Mouse (Mus musculus) midbrain, postnatal 0 days (tissue): ENCODE data around the gene Spcs1. TPM values are rescaled to one million over a fixed set of nuclear protein-coding genes. Genes with fewer than 3 reads are reported as not detected.

Source experiments
- ATAC-seq: fragments of 200-750 bp; cut with Nextera tagmentation; 2 replicates; pipeline ENCODE4 v1.8.0; 2017; ENCODE audit warnings: moderate number of reproducible peaks, mild to moderate bottlenecking, moderate TSS enrichment, moderate library complexity; ENCODE audit not compliant: low FRiP score
- DNase-seq: peaks from one replicate; pipeline ENCODE4 v3.0.0-alpha.2; 2015; ENCODE audit warnings: low spot score
- H3K27ac ChIP-seq: fragments of 300-500 bp; sonication (generic); 2 replicates; pipeline ENCODE4 v1.5.1; 2014; ENCODE audit warnings: low read depth, mild to moderate bottlenecking, low read length, mixed read lengths
- H3K27me3 ChIP-seq: fragments of 300-500 bp; sonication (generic); 2 replicates; pipeline ENCODE4 v1.6.1; 2014; ENCODE audit warnings: low read length, control low read depth, mixed read lengths; ENCODE audit not compliant: insufficient read depth
- H3K36me3 ChIP-seq: fragments of 300-500 bp; sonication (generic); 2 replicates; pipeline ENCODE4 v1.6.1; 2014; ENCODE audit warnings: low read length, control low read depth, mixed read lengths; ENCODE audit not compliant: insufficient read depth
- H3K4me1 ChIP-seq: fragments of 300-500 bp; sonication (generic); 2 replicates; pipeline ENCODE4 v1.6.1; 2014; ENCODE audit warnings: mild to moderate bottlenecking, control low read depth, antibody characterized with exemption, low read length, mixed read lengths; ENCODE audit not compliant: insufficient read depth
- H3K4me2 ChIP-seq: fragments of 300-500 bp; sonication (generic); 2 replicates; pipeline ENCODE4 v1.6.1; 2014; ENCODE audit warnings: low read depth, mild to moderate bottlenecking, low read length, mixed read lengths; ENCODE audit not compliant: poor library complexity, severe bottlenecking
- H3K4me3 ChIP-seq: fragments of 300-500 bp; sonication (generic); 2 replicates; pipeline ENCODE4 v1.5.1; 2014; ENCODE audit warnings: low read depth, mild to moderate bottlenecking, low read length, moderate library complexity
- H3K9ac ChIP-seq: fragments of 300-500 bp; sonication (generic); replicated peaks from 2 replicates; pipeline ENCODE4 v1.6.1; 2014; ENCODE audit warnings: mild to moderate bottlenecking, low read length, moderate library complexity, mixed read lengths; ENCODE audit not compliant: poor library complexity, severe bottlenecking
- H3K9me3 ChIP-seq: fragments of 300-500 bp; sonication (generic); 2 replicates; pipeline ENCODE4 v1.6.1; 2016; ENCODE audit warnings: low read length, control low read depth
- CTCF ChIP-seq: IDR thresholded peaks from 2 replicates; pipeline ENCODE4 v1.5.1; 2016; ENCODE audit warnings: antibody characterized with exemption, mild to moderate bottlenecking
- WGBS: fragments of 180-500 bp; shearing (Covaris S2); extraction: QIAGEN DNeasy Blood & Tissue Kit; methylation state at CpG from one replicate; pipeline ENCODE4 v1.1.7; 2014; 5-methylcytosine and 5-hydroxymethylcytosine counted together
- polyA plus RNA-seq: library from polyadenylated mRNA; unstranded; fragments of >200 nt; fragmentation: Nextera tagmentation; extraction: Ambion mirVana; gene quantifications from 2 replicates; pipeline ENCODE4 v1.2.1, GENCODE M21; 2015
- total RNA-seq: library from RNA; depleted of rRNA; stranded (reverse); fragments of >200 nt; gene quantifications from 2 replicates; pipeline ENCODE4 v1.2.3, GENCODE M21; 2014; rRNA removed

Gene Spcs1
- total RNA-seq (244 and 256 TPM in 2 replicates), polyA plus RNA-seq (408 and 415 TPM in 2 replicates)

DNA sequence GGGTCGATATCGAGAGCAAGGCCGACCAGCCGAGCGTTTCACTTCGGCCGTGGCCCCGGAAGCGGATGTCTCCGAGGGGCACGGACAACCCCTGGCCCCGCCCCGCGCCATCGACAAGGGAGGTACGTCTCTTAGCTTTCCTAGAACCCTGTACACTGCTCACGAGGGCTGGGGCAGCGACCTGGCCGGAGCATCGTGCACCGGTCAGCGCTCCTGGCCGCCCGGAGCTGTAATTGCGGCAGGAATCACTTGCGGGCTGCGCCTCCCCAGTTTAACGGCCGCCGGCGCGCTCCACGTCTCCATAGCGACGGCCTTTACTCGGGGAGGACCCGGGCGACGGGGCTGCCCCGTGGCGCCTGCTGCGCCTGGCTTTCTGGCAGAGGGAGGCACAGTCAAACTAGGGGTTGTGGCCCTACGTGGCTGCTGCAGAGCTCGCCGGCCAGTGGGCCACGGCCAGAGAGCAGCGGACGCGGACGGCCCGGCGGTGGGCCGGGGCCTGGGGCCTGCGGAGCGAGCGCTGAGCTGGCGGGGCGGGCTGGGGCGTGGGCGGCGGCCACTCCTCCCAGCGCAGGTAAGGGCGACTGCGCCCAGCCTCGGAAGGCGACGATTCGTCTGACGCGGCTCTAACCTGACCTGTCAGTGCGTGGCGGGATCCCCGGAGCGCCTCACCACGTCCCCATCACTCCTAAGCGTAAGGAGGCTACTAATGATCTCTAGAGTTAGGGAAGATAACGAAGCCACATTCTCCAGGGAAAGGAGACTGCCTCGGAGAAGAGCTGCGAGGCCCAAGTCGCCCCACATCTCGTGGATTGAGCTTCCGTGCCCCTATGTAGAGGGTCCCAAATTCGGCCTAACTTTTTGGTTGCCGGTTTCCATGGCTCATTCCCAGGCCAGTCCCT lies at the start of gene Spcs1, which contains the start of gene Glt8d1:
Gene Spcs1, minus strand, starts transcription at position 366 of the 899 bp plus-strand sequence.
Gene Glt8d1, plus strand, starts transcription at position 94 of the 899 bp plus-strand sequence.
- Histone ChIP-seq H3K9ac (peak within 1 kb of the TSS; percentile 83), H3K4me3 (peak within 1 kb of the TSS; percentile 79), H3K4me2 (peak within 1 kb of the TSS; percentile 53), H3K4me1 (0 out of 2 replicates have a peak, but pooled peaks cover 3% of the 10 kb centered on the region), H3K36me3 (0 out of 2 replicates have a peak, but pooled peaks cover 2% of the 10 kb centered on the region), H3K27me3 (no peaks in the 10 kb centered on the region), H3K27ac (peak within 1 kb of the TSS; percentile 86), H3K9me3 (no peaks in the 10 kb centered on the region)
- 2% methylated on average over 80 of the region's 84 CpGs for WGBS
- no peak for TF ChIP-seq CTCF
- peak; percentile 78 for DNase-seq
- ATAC-seq: peak; percentile 91

DNA sequence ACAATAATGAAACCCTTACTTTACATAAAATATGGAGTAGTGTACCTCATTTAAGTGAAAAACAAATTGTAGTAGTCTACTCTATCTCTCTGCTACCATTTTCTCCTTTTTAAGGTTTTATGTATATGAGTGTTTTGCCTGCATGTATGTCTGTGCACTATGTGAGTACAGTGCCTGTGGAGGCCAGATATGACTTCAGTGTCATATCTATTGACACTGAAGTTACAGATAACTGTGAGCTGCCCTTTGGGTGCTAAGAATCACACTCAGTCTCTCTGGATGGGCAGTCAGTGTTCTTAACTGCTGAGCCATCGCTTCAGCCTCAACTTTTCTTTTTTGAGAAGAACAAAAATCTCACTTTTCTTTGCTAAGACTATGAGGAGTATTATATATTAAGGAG lies 44.3 kb upstream of the Spcs1 start:
- no peak for ATAC-seq
- no peaks in the 10 kb centered on the region for H3K27me3 ChIP-seq
- no peak overlapping the region for H3K27ac ChIP-seq
- H3K9me3 ChIP-seq: no peaks in the 10 kb centered on the region
- H3K4me3 ChIP-seq: no peak overlapping the region
- H3K4me1 ChIP-seq: no peaks in the 10 kb centered on the region
- no peak overlapping the region for H3K4me2 ChIP-seq
- WGBS: 97% methylated on average over 1 of the region's 1 CpGs
- no peak for DNase-seq
- H3K9ac ChIP-seq: no peak overlapping the region
- no peak for TF ChIP-seq CTCF
- peaks cover 35% of the 10 kb centered on the region for H3K36me3 ChIP-seq

DNA sequence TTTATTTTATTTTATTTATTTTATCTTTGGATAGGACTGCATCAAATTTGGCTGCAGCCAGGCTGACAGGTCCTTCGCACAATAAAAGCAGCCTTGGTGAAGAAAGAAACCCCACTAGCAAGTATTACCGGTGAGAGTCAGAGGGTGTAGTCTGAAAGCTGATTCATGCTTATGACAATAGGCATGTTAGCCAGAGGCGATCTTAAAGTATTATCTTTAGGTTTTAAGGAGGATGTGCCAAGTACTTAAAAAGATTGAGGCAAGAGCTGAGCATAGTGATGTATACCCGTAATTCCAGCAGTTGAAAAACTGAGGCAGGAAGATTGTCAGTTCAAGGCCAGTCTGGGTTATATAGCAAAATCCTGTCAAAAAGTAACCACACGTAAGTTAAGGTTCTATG lies 43.8 kb upstream of the Spcs1 start:
- no peak overlapping the region for H3K4me3 ChIP-seq
- no peak for TF ChIP-seq CTCF
- DNase-seq (no peak), ATAC-seq (no peak)
- H3K4me1 ChIP-seq: no peaks in the 10 kb centered on the region
- H3K4me2 ChIP-seq: no peak overlapping the region
- peaks cover 30% of the 10 kb centered on the region for H3K36me3 ChIP-seq
- H3K9ac ChIP-seq: no peak overlapping the region
- H3K27ac ChIP-seq: no peak overlapping the region
- WGBS: 97% methylated on average over 5 of the region's 5 CpGs
- no peaks in the 10 kb centered on the region for H3K9me3 ChIP-seq
- no peaks in the 10 kb centered on the region for H3K27me3 ChIP-seq

DNA sequence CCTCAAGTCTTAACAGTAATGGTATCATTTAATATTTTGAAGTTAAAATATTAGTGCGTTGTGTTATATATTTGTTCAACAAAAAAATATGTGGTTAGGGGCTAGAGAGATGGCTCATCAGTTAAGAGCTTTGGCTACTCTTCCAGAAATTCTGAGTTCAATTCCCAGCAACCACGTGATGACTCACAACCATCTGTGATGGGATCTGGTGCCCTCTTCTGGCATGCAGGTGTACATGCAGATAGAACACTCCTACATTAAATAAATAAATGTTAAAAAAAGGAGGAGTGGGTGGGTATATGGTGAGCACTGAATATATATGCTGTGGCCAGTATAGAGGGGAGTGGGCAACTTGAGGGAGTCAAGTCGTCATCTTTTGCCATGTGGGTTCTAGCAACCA lies 24.3 kb upstream of the Spcs1 start:
- H3K4me2 ChIP-seq: no peak overlapping the region
- peak; percentile 57 for TF ChIP-seq CTCF
- no peaks in the 10 kb centered on the region for H3K4me1 ChIP-seq
- no peak overlapping the region for H3K27ac ChIP-seq
- no peak overlapping the region for H3K4me3 ChIP-seq
- DNase-seq (no peak), ATAC-seq (no peak)
- WGBS: 77% methylated on average over 3 of the region's 3 CpGs
- no peak overlapping the region for H3K9ac ChIP-seq
- H3K9me3 ChIP-seq: no peaks in the 10 kb centered on the region
- H3K36me3 ChIP-seq: peaks cover 32% of the 10 kb centered on the region; the same call in 1 of the 2 replicates
- H3K27me3 ChIP-seq: no peaks in the 10 kb centered on the region

DNA sequence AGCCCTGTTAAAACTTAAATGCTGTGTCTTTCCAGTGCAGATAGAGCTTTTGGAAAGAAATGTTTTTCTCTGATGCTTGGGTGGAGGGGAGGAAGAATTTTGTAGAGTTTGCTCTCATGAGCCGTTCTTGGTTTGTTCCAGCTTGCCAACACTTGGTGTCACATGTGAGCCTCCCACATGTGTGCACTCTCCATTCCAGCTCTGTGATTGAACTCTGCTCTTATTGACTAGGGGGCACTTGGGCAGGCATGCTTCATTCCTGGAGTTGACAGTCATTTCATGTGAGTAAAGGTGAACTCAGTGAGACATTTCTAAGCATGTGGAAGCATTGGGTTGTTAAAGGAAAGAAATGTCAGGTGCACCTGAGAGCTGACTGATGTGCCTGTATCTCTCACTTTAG lies 21.1 kb upstream of the Spcs1 start:
- ATAC-seq: no peak
- no peak overlapping the region for H3K4me2 ChIP-seq
- H3K36me3 ChIP-seq: peaks cover 20% of the 10 kb centered on the region; the same call in 1 of the 2 replicates
- peaks cover 11% of the 10 kb centered on the region for H3K4me1 ChIP-seq
- DNase-seq: no peak
- H3K4me3 ChIP-seq: no peak overlapping the region
- no peak for TF ChIP-seq CTCF
- WGBS: 46% methylated on average over 1 of the region's 1 CpGs
- no peak overlapping the region for H3K27ac ChIP-seq
- H3K9ac ChIP-seq: no peak overlapping the region
- no peaks in the 10 kb centered on the region for H3K9me3 ChIP-seq
- H3K27me3 ChIP-seq: no peaks in the 10 kb centered on the region
